Mouse (Mus musculus): ENCODE data around the gene Rfx8.

DNA sequence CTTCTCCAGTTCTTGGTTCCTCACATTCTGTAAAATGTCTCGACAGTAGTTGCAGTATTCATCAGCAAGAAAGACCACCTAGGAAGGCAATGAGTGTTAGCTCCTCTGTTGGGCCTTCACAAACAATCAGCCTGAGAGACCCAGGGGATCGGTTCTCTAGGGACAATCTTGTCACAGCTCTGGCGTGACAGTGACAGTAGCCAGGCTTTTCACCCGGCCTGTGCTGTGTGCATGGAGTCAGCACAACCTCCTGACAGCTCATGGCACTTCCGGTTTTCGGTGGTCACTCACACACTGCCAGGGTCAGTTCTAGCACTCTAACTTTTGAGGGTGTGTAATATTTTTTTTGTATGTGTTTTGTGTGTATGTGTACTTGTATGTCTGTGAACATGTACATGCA, 32.2 kb downstream of the Rfx8 start:
- no peak for TF ChIP-seq GATA1 (IDR thresholded peaks at IDR 0.05; ENCODE audit: low read length)
- TF ChIP-seq TAL1 (IDR thresholded peaks at IDR 0.05; ENCODE audit: low read length) = no peak
